Mouse (Mus musculus) gastrocnemius, adult 18-20 months (tissue): ENCODE results near the gene Scel. TPM values are rescaled to one million over a fixed set of nuclear protein-coding genes. Genes with fewer than 3 reads are reported as not detected.

ENCODE experiments used
- DNase-seq: peaks from one replicate; pipeline ENCODE4 v3.0.0; 2021; ENCODE audit warnings: low spot score
- total RNA-seq, 2 experiments: library from RNA; stranded (reverse); gene quantifications; 2 replicates each; pipeline ENCODE4 v1.2.3; 2021

Scel gene
- total RNA-seq, 2 experiments from 2014 or later: 0.18 to 0.38 TPM

DNA sequence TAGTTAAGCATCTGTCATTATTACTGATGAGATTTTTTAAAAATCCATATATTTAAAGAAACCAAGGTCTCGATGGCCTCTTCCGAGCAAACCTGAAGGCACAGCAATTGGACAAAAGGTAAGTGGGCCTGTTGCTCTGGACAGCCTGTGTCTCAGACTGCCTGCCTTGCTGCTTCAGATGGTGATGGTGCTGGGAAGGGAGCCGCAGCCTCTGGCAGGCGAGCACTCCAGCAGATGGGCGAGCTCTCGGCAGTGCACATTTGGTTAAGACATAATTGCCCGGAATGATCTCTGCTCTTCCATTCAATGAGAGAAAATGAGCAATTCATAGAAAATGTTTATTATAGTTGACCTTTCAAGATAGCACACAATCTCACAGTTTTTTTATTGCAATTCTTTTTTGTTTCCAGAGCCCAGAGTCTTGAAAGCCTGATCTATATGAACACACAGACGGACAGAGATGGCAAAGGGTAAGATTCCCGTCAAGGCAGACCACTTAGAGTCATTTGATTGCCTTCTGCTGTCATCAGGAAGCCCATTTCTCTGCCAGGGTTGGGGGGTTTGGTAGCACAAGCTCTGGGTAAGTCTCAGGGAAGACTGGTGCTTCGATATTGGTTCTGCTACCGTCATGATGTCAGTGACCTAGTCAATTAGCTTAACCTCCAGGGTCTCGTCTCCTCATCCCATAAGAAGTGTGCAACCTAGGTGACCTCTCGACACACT lies 58.6 kb downstream of the Scel start:
- DNase-seq: no peak

DNA sequence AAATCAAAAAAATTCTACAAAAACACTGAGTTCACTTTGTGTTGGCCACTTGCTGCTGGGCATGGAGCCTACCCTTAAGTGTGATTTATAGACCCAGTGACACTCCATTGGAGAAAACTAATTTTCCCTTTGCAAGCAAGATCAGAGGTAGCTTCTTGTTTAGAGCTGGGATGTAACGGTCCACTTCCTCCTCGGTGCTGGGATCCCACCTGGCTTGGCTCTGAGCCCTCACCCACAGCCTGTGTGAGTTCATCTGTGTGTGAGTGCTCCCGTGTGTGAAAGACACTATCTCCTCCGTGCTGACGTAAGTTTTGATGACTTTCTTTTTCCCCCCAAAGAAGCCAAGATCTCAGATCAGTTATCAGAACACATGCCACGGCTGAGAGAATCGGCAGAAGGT lies 62.7 kb downstream of the Scel start:
- no peak for DNase-seq

DNA sequence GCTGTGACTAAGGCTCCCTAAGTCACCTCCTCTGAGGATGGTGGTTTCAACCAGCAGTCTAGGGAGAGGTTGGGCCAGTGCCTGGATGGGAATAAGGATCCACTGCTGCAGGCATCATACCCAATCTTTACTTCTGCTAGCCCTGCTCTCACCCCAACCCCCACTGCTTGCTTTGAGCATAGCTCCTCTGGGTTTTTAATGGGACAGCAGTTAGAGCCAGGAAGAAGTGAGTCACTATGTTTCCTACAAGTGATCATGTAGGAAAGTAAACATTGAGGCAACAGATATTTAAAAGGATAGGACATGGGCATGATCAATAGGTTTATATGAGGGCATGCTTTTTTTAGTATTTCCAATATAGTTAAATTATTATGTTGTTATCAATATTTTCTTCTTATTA lies 63.9 kb downstream of the Scel start:
- DNase-seq: no peak

DNA sequence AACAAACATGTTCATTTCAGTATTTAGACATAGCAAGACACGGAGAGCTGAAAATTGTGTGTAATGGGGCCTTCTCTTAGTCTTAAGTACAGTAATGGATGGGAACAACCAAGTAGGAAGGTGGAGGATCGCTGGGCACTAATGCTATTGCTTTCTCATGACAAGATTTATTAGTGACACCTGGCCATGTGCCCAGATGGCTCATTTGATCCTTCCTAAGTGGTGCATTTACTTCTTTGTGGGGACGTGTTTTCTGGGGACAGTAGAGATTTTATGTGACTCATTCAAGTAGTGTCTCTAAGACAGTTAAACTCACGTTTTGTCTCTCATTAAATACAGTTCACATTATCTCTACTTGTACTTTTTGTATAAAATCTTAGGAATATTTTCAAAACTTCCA lies 73.5 kb downstream of the Scel start:
- DNase-seq: no peak

DNA sequence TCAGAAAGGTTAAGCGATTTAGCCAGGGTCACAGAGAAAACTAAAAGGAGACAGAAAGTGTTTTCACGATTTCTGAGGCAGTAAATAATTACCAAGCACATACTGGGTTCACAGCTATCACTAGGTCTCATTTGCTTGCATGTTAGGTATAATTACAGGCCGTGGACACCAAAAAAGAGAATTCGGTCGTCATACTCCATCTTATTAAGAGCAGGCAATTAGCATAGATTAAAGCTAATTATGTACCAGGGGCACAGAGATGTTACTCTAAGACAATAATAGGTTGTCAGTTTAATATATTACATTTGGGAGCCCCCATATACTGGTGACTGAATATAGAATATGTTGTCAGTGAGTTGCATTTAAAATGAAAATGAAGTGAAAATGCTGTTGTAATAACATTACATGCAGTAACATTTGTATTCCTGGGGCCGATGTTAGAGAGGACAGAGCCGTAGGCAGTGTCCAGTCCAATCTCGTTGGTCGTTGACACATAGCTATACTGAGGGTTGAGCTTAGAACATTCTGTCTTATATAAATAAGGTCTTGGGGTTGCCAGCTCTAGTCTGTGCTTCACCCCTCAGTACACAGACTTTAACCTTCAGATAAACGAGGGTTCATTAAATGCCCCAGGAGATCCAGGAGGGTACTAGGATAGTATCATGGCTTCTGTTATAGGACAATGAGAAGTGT lies 74.2 kb downstream of the Scel start:
- DNase-seq: no peak

DNA sequence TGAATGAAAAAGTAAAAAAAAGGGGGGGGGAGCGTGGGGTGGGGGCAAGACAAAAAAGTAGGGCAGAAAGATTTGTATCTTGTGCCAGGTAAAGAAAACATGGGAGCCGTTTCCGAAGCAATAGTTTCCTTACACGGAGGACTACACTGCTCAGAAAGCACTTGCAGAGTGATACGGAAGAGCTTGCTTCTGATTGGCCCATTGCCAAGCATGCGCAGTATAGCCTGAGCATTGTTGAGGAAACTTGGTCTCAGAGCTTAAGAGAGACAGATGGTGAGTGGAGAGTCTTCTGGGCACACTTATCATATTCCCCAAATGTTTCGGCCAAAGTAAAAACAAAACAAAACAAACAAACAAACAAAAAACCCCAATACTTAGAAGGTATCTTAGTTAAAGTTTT lies 76.7 kb downstream of the Scel start:
- DNase-seq: no peak

DNA sequence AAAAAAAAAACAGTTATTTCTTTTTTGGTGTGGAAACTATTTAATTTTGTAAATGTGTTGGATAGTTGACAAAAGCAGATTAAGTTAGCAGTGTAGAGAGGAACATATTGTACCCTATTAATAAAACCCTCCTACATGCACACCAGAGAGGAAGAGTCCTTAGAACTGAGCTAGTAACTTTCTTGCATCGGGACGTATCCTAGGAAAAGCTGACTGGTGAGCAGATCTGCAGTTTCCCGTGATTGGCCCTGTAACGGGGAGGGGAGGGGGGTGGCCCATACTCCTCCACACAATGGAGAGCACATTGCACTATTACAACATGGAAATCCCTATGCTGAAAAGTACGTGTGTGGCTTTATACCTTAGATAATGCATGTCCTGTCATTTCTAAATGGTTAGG lies 82.7 kb downstream of the Scel start:
- DNase-seq: no peak

GRCm38 (mm10) chr14:103608063-103608462 lies 94.9 kb downstream of the Scel start:
- no peak for DNase-seq

DNA sequence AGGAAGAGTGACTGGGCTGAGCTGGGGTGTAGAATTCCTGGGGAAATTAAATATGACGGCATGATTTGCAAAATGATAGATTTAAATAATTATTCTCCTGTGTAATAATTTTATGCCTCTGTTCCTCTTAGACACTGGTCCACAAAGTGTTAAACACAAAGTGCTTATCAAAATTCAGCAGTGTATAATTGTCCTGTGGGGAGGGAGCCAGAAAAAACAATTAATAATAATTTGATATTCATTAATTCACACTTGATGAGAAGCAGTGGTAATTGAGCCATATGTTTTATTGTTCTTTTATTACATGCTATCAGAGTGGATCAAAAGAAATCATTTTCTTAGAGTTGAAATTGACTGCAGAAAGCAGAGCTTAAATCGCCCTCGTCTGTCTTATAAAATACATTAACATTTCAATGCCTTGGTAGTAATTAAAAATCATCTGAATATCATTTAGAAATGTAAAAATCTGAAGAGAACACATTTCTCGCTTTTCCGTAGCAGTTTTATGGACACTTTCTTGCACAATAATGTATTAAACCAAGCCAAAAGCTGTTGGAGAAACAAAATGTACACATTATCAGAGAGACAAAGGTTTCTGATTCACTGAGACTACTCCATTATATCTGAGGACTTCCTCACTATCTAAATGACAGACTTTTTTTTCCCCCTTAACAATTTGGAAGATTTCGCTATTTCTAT lies 100.6 kb downstream of the Scel start:
- no peak for DNase-seq

GRCm38 (mm10) chr14:103614272-103614587 lies 101.1 kb downstream of the Scel start:
- no peak for DNase-seq

DNA sequence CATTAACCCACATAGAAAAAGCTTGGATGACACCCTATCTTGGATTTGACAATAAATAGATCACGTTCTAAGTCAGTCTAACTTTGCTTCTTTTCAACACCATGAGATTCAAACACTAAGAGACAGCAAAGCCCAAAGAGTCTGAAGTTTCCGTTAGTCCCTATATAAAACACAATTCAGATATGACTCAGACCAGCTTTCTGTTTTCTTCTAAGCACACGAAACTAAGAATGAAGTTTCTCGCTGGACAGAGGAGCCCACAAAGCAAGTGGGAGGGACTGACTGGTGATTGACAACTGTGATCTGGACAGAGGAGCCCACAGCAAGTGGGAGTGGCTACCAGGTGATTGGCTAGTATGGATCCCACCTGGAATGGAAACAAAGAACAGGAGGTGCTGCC lies 106.6 kb downstream of the Scel start:
- no peak for DNase-seq

DNA sequence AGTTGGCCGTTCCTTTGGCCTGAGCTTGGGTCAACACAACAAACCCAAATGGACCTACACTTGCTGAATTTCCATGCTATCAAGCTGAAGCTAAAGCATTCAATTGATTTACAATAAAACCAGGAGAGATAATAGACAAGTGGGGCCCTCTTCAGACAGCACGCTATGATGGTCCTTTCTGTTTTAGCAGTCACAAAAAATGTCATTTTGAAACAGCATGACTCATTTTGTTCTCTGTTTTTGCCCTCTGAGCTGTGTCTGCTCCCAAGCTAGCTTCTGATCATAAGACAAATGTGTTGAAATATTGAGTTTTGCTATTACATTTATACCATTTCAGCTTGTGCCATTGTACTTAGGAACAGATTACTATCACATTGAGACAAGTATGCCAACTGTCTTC lies 108.1 kb downstream of the Scel start:
- DNase-seq: no peak

DNA sequence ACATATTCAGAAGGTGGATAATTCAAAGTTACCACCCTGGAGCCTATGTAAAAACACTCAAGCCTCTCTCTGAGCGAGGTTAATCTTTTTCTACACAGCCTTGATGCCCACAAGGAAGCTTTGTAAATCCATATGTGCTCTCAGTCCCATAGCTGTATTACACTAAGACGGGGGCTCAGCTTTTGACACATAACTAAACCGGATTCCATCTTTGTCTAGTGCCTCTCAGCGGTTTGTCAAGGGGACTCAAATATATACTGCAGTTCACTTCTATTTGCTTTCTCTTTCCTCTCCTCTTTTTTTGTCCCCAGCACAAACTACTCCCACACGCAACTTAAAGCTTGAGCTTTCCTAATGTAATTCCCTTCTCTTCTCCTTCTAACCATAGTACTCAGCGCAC lies 113.0 kb downstream of the Scel start:
- DNase-seq: no peak

DNA sequence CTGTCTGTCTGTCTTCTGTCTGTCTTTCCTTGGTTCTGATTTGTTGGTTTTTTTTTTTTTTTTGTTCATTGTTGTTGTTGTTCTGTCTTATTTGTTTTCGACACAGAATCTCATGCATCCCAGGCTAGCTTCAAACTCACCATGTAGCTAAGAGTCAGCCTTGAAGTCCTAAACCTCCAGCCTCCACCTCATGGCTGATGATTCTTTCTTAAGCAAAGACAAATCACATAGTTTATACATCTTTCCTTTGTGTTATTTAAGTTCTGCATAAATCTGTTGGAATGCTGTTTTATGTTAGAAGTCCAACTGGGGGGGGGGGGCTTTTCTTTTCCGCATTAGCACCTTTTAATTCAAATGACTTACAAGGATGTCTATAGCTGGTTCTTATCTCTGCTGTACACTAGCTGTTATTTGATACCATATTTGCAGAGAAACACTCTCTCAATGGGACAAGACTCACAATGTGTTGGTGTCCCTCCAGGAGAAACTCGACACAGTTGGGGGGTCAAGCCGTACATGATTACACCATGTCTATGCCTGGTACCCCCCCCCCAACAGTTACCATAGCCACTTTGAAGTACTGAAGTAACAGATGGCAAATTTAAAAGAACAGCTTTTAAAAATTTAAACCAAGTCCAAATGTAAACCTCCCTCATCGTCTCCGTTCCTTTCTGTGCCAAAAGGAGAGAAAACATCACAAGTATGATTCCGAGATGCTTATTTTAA lies 116.7 kb downstream of the Scel start:
- DNase-seq: no peak

DNA sequence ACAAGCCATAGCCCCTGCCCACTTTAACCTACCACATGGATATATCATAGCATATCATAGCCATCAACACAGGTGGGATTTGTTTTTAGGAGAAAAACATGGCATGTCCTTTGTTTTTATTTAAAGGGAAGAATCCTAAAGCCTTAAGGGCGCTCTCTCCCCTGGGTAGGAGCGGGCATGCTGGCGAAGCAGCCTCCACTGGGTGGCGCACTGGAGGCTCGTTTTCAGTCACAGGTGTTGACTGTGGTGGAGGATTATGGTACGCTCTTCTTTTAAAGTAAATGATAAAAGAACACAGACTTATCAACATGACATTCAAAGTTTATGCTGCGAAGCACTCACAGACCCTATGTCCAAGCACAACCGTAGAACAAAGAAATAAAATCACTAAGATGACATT lies 117.4 kb downstream of the Scel start:
- DNase-seq: no peak

GRCm38 (mm10) chr14:103643933-103644332 lies 130.8 kb downstream of the Scel start:
- DNase-seq: no peak

DNA sequence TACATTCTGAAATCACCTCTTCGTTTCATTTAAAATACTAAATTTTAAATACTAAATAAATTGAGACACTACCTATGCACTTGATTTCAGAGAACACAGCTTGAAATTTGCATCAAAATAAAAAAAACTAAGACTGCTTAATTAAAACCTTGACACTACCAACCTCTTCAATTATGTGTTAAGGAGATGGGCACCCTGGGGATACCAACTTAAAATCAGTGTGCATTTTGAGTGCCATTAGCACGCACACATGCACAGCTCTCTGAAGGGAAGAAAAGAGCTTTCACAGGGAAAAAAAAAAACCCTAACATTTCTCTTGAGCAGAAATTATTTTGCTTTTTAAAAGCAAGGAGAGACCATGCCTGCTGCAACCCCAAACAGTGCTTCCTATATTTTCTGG lies 134.8 kb downstream of the Scel start:
- DNase-seq: no peak

DNA sequence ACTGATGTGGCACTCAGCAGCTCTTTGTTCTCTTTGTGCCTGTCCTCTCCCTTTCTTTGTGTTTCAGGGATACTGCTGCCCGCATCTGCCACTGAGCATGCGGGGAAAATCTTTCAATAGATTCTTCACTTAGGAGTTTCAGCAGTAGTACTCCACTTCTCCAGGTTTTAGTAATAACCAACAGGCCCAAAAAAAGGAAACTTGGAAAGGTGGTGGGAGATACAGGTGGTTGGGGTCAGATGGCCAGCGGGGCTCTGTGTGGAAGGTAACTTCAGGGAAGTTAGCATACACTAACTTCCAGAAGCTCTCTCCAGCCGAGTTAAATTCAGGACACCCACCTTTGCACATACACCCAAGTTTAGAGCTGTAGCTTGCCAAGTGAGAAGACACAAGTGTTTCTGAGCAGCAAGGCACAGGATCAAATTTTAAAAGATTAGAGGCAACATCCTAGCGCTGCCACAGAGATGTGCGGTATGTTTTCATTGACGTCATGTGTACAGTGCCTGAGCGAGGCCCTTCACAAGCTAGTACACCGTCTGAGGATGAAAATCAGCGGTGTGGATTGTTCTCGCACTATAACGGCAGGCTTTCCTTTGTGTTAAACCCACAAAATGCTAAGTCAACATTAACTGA lies 135.6 kb downstream of the Scel start:
- DNase-seq: no peak

DNA sequence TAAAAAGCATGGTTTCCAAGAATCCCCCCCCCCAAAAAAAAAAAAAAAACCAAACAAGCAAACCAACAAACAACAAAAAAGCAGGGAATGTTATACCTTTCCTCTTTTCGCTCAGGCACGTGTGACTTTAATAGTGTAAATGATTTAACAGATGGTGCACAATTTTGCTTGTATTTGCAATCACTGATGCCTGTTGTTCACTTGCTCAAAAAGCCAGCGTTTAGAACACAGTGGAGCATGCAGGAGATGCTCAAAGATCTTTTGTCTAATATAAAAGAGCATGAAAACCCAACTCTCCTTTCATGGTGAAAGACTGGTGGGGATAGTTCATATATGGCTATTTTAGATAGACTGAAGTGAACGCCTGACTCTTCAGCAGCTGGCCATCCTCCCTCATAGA lies 136.2 kb downstream of the Scel start:
- DNase-seq: no peak

DNA sequence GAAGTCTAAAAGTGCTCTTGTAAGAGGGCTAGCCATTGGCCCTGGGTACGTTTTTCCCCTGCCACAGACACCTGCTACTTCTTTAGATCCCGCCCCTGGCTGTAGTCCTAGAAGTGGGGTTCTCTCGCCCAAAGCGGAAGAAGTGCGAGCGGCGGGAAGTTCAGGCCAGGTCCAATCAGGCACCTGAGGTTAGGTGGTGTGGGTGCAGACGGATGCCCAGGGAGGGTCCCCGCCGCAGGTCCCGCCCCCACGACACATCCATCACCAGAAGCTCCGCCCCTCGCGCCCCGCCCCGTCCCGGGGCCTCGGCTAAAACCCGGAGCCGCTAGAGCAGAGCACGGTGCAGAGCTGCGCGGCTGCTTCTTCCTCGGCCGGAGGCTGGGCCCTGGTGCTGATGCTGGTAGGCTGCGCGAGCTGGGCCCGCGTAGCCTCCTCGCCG lies 136.8 kb downstream of the Scel start, which contains the start of gene Slain1:
Slain1 (plus strand) TSS at position 333 of the 439 bp plus-strand sequence.
- no peak for DNase-seq

- DNase-seq: no peak
Measured at GRCm38 (mm10) chr14:103650413-103651101, 137.4 kb downstream of the Scel start.
